Mouse (Mus musculus) neural tube, embryonic 12.5 days (tissue): Measurements from ENCODE around the gene Cgrrf1. TPM values are rescaled to one million over a fixed set of nuclear protein-coding genes. Genes with fewer than 3 reads are reported as not detected.

Experiments
- ATAC-seq: fragments of 200-750 bp; cut with Nextera tagmentation; 2 replicates; pipeline ENCODE4 v1.8.0; 2017; ENCODE audit warnings: low read depth, mild to moderate bottlenecking, moderate TSS enrichment, moderate library complexity; ENCODE audit not compliant: low FRiP score
- H3K27ac ChIP-seq: fragments of 300-500 bp; sonication (generic); 2 replicates; pipeline ENCODE4 v1.5.1; 2016
- H3K27me3 ChIP-seq: fragments of 300-500 bp; sonication (generic); replicated peaks from 2 replicates; pipeline ENCODE4 v1.6.1; 2016; ENCODE audit warnings: mild to moderate bottlenecking
- H3K36me3 ChIP-seq: fragments of 300-500 bp; sonication (generic); 2 replicates; pipeline ENCODE4 v1.6.1; 2016; ENCODE audit warnings: mild to moderate bottlenecking
- H3K4me1 ChIP-seq: fragments of 300-500 bp; sonication (generic); 2 replicates; pipeline ENCODE4 v1.6.1; 2016
- H3K4me2 ChIP-seq: fragments of 300-500 bp; sonication (generic); replicated peaks from 2 replicates; pipeline ENCODE4 v1.6.1; 2016; ENCODE audit warnings: mild to moderate bottlenecking
- H3K4me3 ChIP-seq: fragments of 300-500 bp; sonication (generic); 2 replicates; pipeline ENCODE4 v1.5.1; 2016
- H3K9ac ChIP-seq: fragments of 300-500 bp; sonication (generic); 2 replicates; pipeline ENCODE4 v1.6.1; 2016; ENCODE audit warnings: mild to moderate bottlenecking
- H3K9me3 ChIP-seq: fragments of 300-500 bp; sonication (generic); 2 replicates; pipeline ENCODE4 v1.6.1; 2016; ENCODE audit warnings: mild to moderate bottlenecking
- WGBS: fragments of 180-500 bp; shearing (Covaris S2); methylation state at CpG from one replicate; pipeline ENCODE4 v1.1.7; 2016; 5-methylcytosine and 5-hydroxymethylcytosine counted together
- polyA plus RNA-seq: library from polyadenylated mRNA; unstranded; fragments of >200 nt; fragmentation: Nextera tagmentation; extraction: Ambion mirVana; gene quantifications from 2 replicates; pipeline ENCODE4 v1.2.1, GENCODE M21; 2016

Cgrrf1 gene
- polyA plus RNA-seq, 1 experiment from 2014 or later = 23.2 TPM

- WGBS = 9% methylated on average over 40 of the region's 40 CpGs
- Histone ChIP-seq H3K27ac (no peak overlapping the region), H3K9me3 (no peaks in the 10 kb centered on the region), H3K36me3 (no peaks in the 10 kb centered on the region), H3K4me1 (peaks cover 6% of the 10 kb centered on the region), H3K4me2 (peak overlapping the region; percentile 90), H3K27me3 (no peaks in the 10 kb centered on the region), H3K9ac (peak overlapping the region; percentile 81), H3K4me3 (peak overlapping the region; percentile 82)
- ATAC-seq = no peak; the same call in none of the 2 replicates
Observed at GRCm38 (mm10) chr14:46832354-46833272, 688 bp downstream of the Cgrrf1 start.

- Histone ChIP-seq H3K4me2 (no peak overlapping the region), H3K27me3 (no peaks in the 10 kb centered on the region), H3K4me1 (no peaks in the 10 kb centered on the region), H3K27ac (no peak overlapping the region), H3K9ac (no peak overlapping the region), H3K36me3 (peaks cover 22% of the 10 kb centered on the region), H3K4me3 (no peak overlapping the region), H3K9me3 (no peaks in the 10 kb centered on the region)
- WGBS = 76% methylated on average over 4 of the region's 4 CpGs
- no peak for ATAC-seq
Observed at GRCm38 (mm10) chr14:46839326-46839725, 7.4 kb downstream of the Cgrrf1 start.

GRCm38 (mm10) chr14:46845706-46846105 lies 13.8 kb downstream of the Cgrrf1 start:
- 91% methylated on average over 11 of the region's 11 CpGs for WGBS
- Histone ChIP-seq H3K36me3 (peaks cover 19% of the 10 kb centered on the region), H3K4me2 (no peak overlapping the region), H3K4me1 (no peaks in the 10 kb centered on the region), H3K27ac (no peak overlapping the region), H3K9ac (no peak overlapping the region), H3K27me3 (no peaks in the 10 kb centered on the region), H3K4me3 (no peak overlapping the region), H3K9me3 (no peaks in the 10 kb centered on the region)
- ATAC-seq = no peak

GRCm38 (mm10) chr14:46848063-46848590 lies 16.2 kb downstream of the Cgrrf1 start:
- H3K4me1 ChIP-seq = no peaks in the 10 kb centered on the region
- no peak overlapping the region for H3K4me2 ChIP-seq
- H3K27ac ChIP-seq = no peak overlapping the region
- WGBS = 78% methylated on average over 4 of the region's 4 CpGs
- ATAC-seq = no peak
- H3K36me3 ChIP-seq = peaks cover 3% of the 10 kb centered on the region; the same call in 1 of the 2 replicates
- H3K27me3 ChIP-seq = no peaks in the 10 kb centered on the region
- no peak overlapping the region for H3K4me3 ChIP-seq
- H3K9me3 ChIP-seq = no peaks in the 10 kb centered on the region
- H3K9ac ChIP-seq = no peak overlapping the region

GRCm38 (mm10) chr14:46848736-46849135 lies 16.8 kb downstream of the Cgrrf1 start:
- Histone ChIP-seq H3K9ac (no peak overlapping the region), H3K9me3 (no peaks in the 10 kb centered on the region), H3K27me3 (no peaks in the 10 kb centered on the region), H3K4me1 (no peaks in the 10 kb centered on the region), H3K27ac (no peak overlapping the region), H3K4me3 (no peak overlapping the region), H3K4me2 (no peak overlapping the region), H3K36me3 (peaks cover 6% of the 10 kb centered on the region)
- WGBS = 81% methylated on average over 5 of the region's 5 CpGs
- no peak for ATAC-seq

GRCm38 (mm10) chr14:46849769-46850168 lies 17.8 kb downstream of the Cgrrf1 start:
- no peaks in the 10 kb centered on the region for H3K27me3 ChIP-seq
- no peak overlapping the region for H3K4me3 ChIP-seq
- H3K9ac ChIP-seq = no peak overlapping the region
- H3K4me1 ChIP-seq = no peaks in the 10 kb centered on the region
- WGBS = 96% methylated on average over 1 of the region's 1 CpGs
- no peak overlapping the region for H3K27ac ChIP-seq
- no peak overlapping the region for H3K4me2 ChIP-seq
- H3K36me3 ChIP-seq = peaks cover 9% of the 10 kb centered on the region
- H3K9me3 ChIP-seq = no peaks in the 10 kb centered on the region
- ATAC-seq = no peak

GRCm38 (mm10) chr14:46853677-46854076 lies 21.8 kb downstream of the Cgrrf1 start:
- Histone ChIP-seq H3K27ac (no peak overlapping the region), H3K27me3 (no peaks in the 10 kb centered on the region), H3K36me3 (peaks cover 13% of the 10 kb centered on the region), H3K9ac (no peak overlapping the region), H3K4me1 (no peaks in the 10 kb centered on the region), H3K4me2 (no peak overlapping the region), H3K9me3 (no peaks in the 10 kb centered on the region), H3K4me3 (no peak overlapping the region)
- no peak for ATAC-seq
- WGBS = 91% methylated on average over 11 of the region's 11 CpGs

- no peaks in the 10 kb centered on the region for H3K36me3 ChIP-seq
- no peak overlapping the region for H3K9ac ChIP-seq
- no peaks in the 10 kb centered on the region for H3K9me3 ChIP-seq
- H3K4me1 ChIP-seq = no peaks in the 10 kb centered on the region
- WGBS = 90% methylated on average over 5 of the region's 5 CpGs
- H3K27ac ChIP-seq = no peak overlapping the region
- H3K4me3 ChIP-seq = no peak overlapping the region
- no peaks in the 10 kb centered on the region for H3K27me3 ChIP-seq
- ATAC-seq = no peak
- no peak overlapping the region for H3K4me2 ChIP-seq
Observed at GRCm38 (mm10) chr14:46862922-46863321, 31.0 kb downstream of the Cgrrf1 start.

- Histone ChIP-seq H3K4me3 (no peak overlapping the region), H3K27ac (no peak overlapping the region), H3K4me1 (peaks cover 21% of the 10 kb centered on the region; the same call in 1 of the 2 replicates), H3K27me3 (peaks cover 7% of the 10 kb centered on the region), H3K36me3 (no peaks in the 10 kb centered on the region), H3K9ac (no peak overlapping the region), H3K9me3 (no peaks in the 10 kb centered on the region), H3K4me2 (peak overlapping the region; percentile 25)
- WGBS = 5% methylated on average over 10 of the region's 10 CpGs
- ATAC-seq = no peak
Observed at GRCm38 (mm10) chr14:46880935-46881334, 49.0 kb downstream of the Cgrrf1 start.

- 3% methylated on average over 40 of the region's 40 CpGs for WGBS
- H3K27me3 ChIP-seq = peaks cover 7% of the 10 kb centered on the region
- H3K4me2 ChIP-seq = peak overlapping the region; percentile 97
- no peaks in the 10 kb centered on the region for H3K36me3 ChIP-seq
- no peaks in the 10 kb centered on the region for H3K9me3 ChIP-seq
- H3K4me1 ChIP-seq = peaks cover 23% of the 10 kb centered on the region; the same call in 1 of the 2 replicates
- H3K9ac ChIP-seq = peak overlapping the region; percentile 70; the same call in 1 of the 2 replicates
- H3K27ac ChIP-seq = no peak overlapping the region
- no peak for ATAC-seq
- H3K4me3 ChIP-seq = peak overlapping the region; percentile 55
Observed at GRCm38 (mm10) chr14:46881581-46882430, 49.9 kb downstream of the Cgrrf1 start.

- Histone ChIP-seq H3K9ac (peak within 1 kb of the TSS; percentile 70), H3K4me1 (peaks cover 23% of the 10 kb centered on the region; the same call in 1 of the 2 replicates), H3K27me3 (peaks cover 7% of the 10 kb centered on the region), H3K4me3 (peak within 1 kb of the TSS; percentile 55), H3K9me3 (no peaks in the 10 kb centered on the region), H3K27ac (0 out of 2 replicates have a peak within 1 kb of the TSS, but pooled peaks have one; percentile 20), H3K36me3 (no peaks in the 10 kb centered on the region), H3K4me2 (peak within 1 kb of the TSS; percentile 97)
- WGBS = 1% methylated on average over 54 of the region's 54 CpGs
- peak; percentile 68 for ATAC-seq
Observed at GRCm38 (mm10) chr14:46882431-46883067, 50.6 kb downstream of the Cgrrf1 start, which contains the start of gene Samd4. Gene Samd4, plus strand, starts transcription at chr14:46882854.
